Mouse (Mus musculus) lung, embryonic 14.5 days (tissue): ENCODE data around the gene Kif3a. TPM values are rescaled to one million over a fixed set of nuclear protein-coding genes. Genes with fewer than 3 reads are reported as not detected.

Source experiments
- ATAC-seq: fragments of 200-750 bp; cut with Nextera tagmentation; 2 replicates; pipeline ENCODE4 v1.8.0; 2017; ENCODE audit warnings: mild to moderate bottlenecking, moderate TSS enrichment, moderate library complexity; ENCODE audit not compliant: insufficient read depth
- DNase-seq: peaks from one replicate; pipeline ENCODE4 v3.0.0-alpha.2; 2015
- H3K27ac ChIP-seq: fragments of 300-500 bp; sonication (generic); 2 replicates; pipeline ENCODE4 v1.5.1; 2014; ENCODE audit warnings: low read depth, mild to moderate bottlenecking, moderate library complexity
- H3K27me3 ChIP-seq: fragments of 300-500 bp; sonication (generic); 2 replicates; pipeline ENCODE4 v1.6.1; 2014; ENCODE audit warnings: low read length, control low read depth; ENCODE audit not compliant: insufficient read depth
- H3K36me3 ChIP-seq: fragments of 300-500 bp; sonication (generic); 2 replicates; pipeline ENCODE4 v1.6.1; 2014; ENCODE audit warnings: control low read depth; ENCODE audit not compliant: insufficient read depth
- H3K4me1 ChIP-seq: fragments of 300-500 bp; sonication (generic); 2 replicates; pipeline ENCODE4 v1.6.1; 2014; ENCODE audit warnings: antibody characterized with exemption, control low read depth; ENCODE audit not compliant: insufficient read depth
- H3K4me2 ChIP-seq: fragments of 300-500 bp; sonication (generic); 2 replicates; pipeline ENCODE4 v1.6.1; 2014; ENCODE audit warnings: mild to moderate bottlenecking
- H3K4me3 ChIP-seq: fragments of 300-500 bp; sonication (generic); 2 replicates; pipeline ENCODE4 v1.5.1; 2014; ENCODE audit warnings: low read depth, low read length
- H3K9ac ChIP-seq: fragments of 300-500 bp; sonication (generic); 2 replicates; pipeline ENCODE4 v1.6.1; 2014
- H3K9me3 ChIP-seq: fragments of 300-500 bp; sonication (generic); 2 replicates; pipeline ENCODE4 v1.6.1; 2016; ENCODE audit warnings: low read depth, low read length, control low read depth
- CTCF ChIP-seq: IDR thresholded peaks from 2 replicates; pipeline ENCODE4 v1.5.1; 2016; ENCODE audit warnings: antibody characterized with exemption, low read depth
- WGBS: fragments of 180-500 bp; shearing (Covaris S2); extraction: QIAGEN DNeasy Blood & Tissue Kit; methylation state at CpG from one replicate; pipeline ENCODE4 v1.1.7; 2014; 5-methylcytosine and 5-hydroxymethylcytosine counted together
- polyA plus RNA-seq: library from polyadenylated mRNA; unstranded; fragments of >200 nt; fragmentation: Nextera tagmentation; extraction: Ambion mirVana; gene quantifications from 2 replicates; pipeline ENCODE4 v1.2.1, GENCODE M21; 2014

Gene Kif3a
- polyA plus RNA-seq, 1 experiment from 2014 or later = 67.9 TPM

DNA sequence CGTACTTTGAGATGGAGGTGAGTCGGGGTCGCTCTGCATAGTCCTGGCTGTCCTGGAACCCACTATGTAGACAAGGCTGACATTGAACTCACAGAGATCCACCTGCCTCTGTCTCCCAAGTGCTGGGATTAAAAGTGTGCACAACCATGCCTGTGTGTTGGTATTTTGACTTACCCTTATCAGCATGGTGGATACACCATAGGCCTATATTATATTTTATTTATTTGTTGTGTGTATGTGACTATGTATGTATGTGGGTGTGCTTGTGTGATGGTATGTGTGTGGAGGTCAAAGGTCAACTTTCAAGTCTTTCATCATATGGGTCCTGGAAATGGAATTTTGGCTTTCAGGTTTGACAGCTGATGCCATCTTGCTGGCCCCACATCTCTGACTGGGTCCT is 44.8 kb upstream of the Kif3a start:
- H3K27ac ChIP-seq = no peak overlapping the region
- H3K4me2 ChIP-seq = no peak overlapping the region; the same call in 1 of the 2 replicates
- 88% methylated on average over 3 of the region's 3 CpGs for WGBS
- no peak for ATAC-seq
- H3K9ac ChIP-seq = no peak overlapping the region
- H3K27me3 ChIP-seq = no peaks in the 10 kb centered on the region
- DNase-seq = no peak
- no peaks in the 10 kb centered on the region for H3K36me3 ChIP-seq
- TF ChIP-seq CTCF = no peak
- no peaks in the 10 kb centered on the region for H3K9me3 ChIP-seq
- H3K4me1 ChIP-seq = peaks cover 23% of the 10 kb centered on the region
- H3K4me3 ChIP-seq = no peak overlapping the region

DNA sequence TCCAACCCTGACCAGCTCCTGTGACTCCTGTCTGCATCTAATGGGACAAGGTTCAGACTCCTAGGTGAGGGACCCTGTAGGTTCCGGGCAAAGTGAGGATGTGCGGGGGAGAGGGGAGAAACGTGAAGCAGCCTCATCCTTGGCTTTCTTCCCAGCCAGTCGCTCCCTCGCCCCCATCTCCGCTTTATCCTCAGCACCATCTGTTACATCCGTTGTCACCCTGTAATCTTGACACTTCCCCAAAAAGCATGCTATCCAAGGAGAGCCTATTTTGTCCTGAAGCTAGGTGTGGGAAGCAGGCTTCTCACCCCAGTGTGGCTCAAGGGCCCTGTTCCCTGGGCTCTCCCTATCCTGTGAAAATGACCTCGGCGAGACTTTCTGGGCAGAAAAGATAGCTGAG is 44.2 kb upstream of the Kif3a start:
- Histone ChIP-seq H3K27me3 (no peaks in the 10 kb centered on the region), H3K4me3 (no peak overlapping the region), H3K27ac (no peak overlapping the region), H3K4me2 (peak overlapping the region; percentile 7; the same call in 1 of the 2 replicates), H3K4me1 (peaks cover 23% of the 10 kb centered on the region), H3K9me3 (no peaks in the 10 kb centered on the region), H3K9ac (no peak overlapping the region), H3K36me3 (no peaks in the 10 kb centered on the region)
- DNase-seq (no peak), ATAC-seq (no peak)
- WGBS = 15% methylated on average over 9 of the region's 9 CpGs
- TF ChIP-seq CTCF = no peak

DNA sequence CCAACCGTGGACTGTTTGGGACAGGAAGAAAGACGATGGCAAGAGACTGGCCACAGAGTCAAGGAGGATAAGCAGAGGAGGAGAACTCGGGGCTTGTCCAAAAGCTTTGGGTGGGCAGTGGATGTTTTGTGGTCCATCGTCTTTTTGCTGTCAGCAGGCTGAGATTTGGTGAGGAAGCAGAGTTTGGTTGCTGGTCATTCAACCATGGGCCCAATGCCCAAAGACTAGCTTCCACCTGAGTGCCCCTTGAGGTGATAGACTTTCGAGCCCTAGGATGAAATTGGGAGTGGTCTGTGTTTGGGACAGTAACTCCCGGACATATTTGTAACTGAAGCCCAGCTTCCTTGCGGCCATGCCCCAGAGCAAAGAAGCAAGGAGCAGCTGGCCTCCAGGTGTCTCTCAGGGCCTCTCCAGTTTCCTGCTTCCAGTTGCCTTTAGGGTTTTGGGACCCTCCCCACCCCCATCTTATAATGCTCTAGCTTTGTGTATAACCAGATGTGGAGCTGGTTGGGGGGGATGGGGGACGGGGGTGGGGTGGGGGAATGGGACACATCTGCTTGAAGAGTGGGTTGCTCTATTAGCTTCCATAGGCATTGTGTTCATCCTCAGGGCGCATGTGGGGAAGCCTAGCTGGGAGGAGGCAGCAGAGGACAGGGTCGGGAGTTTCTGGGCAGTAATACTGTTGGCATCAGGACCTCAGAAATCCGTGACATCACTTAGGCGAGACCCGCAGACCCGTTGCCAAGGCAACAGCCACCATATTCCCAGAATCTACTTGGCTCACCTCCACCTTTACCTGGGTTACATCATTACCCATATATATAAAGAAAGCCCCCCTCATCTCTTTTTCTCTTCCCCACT is 43.4 kb upstream of the Kif3a start:
- WGBS = 70% methylated on average over 14 of the region's 14 CpGs
- no peak overlapping the region for H3K9ac ChIP-seq
- TF ChIP-seq CTCF = no peak
- H3K4me1 ChIP-seq = peaks cover 20% of the 10 kb centered on the region
- H3K36me3 ChIP-seq = no peaks in the 10 kb centered on the region
- no peak overlapping the region for H3K4me3 ChIP-seq
- H3K27me3 ChIP-seq = no peaks in the 10 kb centered on the region
- H3K27ac ChIP-seq = no peak overlapping the region
- H3K9me3 ChIP-seq = no peaks in the 10 kb centered on the region
- ATAC-seq (no peak), DNase-seq (no peak)
- H3K4me2 ChIP-seq = no peak overlapping the region

DNA sequence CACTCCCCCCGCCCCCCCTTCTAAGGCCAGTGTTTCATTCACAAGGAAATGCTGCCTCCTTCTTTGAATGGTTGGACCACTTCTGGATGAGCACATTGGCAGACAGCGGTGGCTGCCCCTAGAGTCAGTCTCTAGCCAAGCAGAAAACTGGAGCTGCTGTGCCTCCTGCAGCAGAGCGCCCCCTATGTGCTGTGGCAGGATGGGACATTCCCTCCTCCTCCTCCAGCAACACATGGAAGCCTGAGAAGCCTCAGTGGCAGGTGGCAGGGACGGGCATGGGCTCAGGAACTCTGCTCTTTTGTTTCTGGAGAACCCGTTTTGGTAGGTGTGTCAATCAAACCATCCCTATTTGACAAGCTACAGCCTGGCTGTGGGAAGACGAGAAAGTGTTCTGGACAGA is 42.3 kb upstream of the Kif3a start:
- no peak overlapping the region for H3K4me2 ChIP-seq
- no peak for DNase-seq
- no peaks in the 10 kb centered on the region for H3K27me3 ChIP-seq
- no peak overlapping the region for H3K27ac ChIP-seq
- no peak overlapping the region for H3K4me3 ChIP-seq
- H3K9ac ChIP-seq = no peak overlapping the region
- H3K9me3 ChIP-seq = no peaks in the 10 kb centered on the region
- H3K4me1 ChIP-seq = peaks cover 15% of the 10 kb centered on the region
- ATAC-seq = no peak
- no peaks in the 10 kb centered on the region for H3K36me3 ChIP-seq
- 67% methylated on average over 6 of the region's 6 CpGs for WGBS
- TF ChIP-seq CTCF = peak; percentile 58

DNA sequence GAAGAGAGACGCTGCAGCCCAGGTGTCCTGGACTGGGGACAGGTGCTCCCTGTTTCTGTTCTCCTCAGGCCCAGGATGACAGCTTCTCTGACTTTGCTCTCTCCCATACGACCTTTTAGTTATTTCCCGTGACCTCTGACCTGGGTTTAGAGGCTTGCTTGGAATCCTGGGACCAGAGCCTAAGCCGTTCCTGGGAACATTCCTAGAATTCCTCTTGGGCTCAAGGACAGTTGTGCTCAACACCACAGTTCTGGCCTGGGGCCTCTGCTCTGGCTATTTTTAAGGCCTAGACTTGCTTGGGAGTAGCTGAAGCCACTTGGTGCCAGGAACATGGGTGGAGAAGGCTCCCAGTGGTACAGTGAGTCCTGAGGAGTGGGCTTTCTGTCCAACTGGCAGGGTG is 41.7 kb upstream of the Kif3a start:
- no peak for ATAC-seq
- Histone ChIP-seq H3K4me2 (no peak overlapping the region), H3K36me3 (no peaks in the 10 kb centered on the region), H3K4me1 (peaks cover 15% of the 10 kb centered on the region), H3K9ac (no peak overlapping the region), H3K9me3 (no peaks in the 10 kb centered on the region), H3K27ac (no peak overlapping the region), H3K27me3 (no peaks in the 10 kb centered on the region), H3K4me3 (no peak overlapping the region)
- DNase-seq = peak; percentile 50
- 42% methylated on average over 4 of the region's 4 CpGs for WGBS
- no peak for TF ChIP-seq CTCF

DNA sequence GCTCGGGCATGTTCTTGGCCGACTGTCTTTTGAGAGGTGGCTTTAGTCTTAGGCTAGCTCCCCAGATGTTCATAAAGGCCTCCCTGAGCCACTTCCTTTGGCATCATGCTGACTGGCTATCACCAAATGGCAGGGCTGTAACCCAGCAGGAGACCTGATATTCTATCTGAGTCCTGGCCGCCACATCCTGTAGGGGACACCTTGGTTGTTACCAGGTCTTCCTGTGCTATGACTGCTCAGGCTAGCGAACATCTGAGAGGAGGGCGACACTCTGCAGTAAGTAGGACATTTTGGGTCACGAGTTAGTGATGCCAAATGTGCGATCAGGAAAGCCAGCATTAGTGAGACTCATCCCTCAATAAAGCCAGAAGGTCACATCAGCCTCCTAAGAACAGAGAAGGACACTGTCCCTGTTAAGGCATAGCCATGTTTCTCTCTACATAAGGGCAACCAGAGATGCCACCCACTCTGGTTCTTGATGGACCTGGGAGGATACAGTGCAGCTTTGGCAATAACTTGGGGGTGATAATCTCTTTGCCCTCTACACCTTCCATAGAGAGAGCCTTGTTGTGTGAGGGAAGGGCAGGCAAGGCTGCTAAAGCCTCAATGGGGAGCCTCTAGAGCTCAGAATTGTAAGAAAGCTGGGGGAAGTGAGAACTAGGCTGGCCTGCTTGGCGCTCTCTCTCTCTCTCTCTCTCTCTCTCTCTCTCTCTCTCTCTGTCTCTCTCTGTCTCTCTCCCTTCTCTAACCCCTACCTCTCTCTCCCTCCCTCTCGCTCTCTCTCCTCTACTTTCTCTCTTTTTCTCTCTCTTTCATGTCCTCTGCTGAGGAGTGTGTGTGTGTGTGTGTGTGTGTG is 38.6 kb upstream of the Kif3a start:
- H3K4me1 ChIP-seq = no peaks in the 10 kb centered on the region; the same call in 1 of the 2 replicates
- DNase-seq (no peak), ATAC-seq (peak; percentile 25; the same call in 1 of the 2 replicates)
- H3K27ac ChIP-seq = no peak overlapping the region
- WGBS = 65% methylated on average over 9 of the region's 9 CpGs
- H3K4me2 ChIP-seq = no peak overlapping the region
- peaks cover 9% of the 10 kb centered on the region; the same call in 1 of the 2 replicates for H3K36me3 ChIP-seq
- H3K9ac ChIP-seq = no peak overlapping the region
- no peak for TF ChIP-seq CTCF
- no peaks in the 10 kb centered on the region for H3K9me3 ChIP-seq
- no peaks in the 10 kb centered on the region for H3K27me3 ChIP-seq
- H3K4me3 ChIP-seq = no peak overlapping the region

DNA sequence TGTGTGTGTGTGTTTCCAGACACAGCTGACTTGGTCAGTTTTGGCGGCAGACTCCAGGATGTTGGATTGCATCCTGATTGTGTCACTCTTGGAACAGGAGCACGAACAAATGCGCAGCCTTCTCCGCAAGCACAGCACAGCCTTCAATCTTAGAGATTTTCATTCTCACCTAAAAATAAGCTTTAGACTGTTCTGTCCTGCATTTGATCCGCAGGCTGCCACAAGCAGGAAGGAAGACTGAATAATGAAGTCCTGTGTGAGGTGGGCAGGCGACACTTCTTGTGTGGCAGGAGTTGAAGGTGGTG is 38.0 kb upstream of the Kif3a start:
- no peak overlapping the region; the same call in 1 of the 2 replicates for H3K9ac ChIP-seq
- peak; percentile 70; the same call in 1 of the 2 replicates for ATAC-seq

More for the DNA sequence above, 38.0 kb upstream of the Kif3a start:
- Histone ChIP-seq H3K36me3 (peaks cover 15% of the 10 kb centered on the region; the same call in 1 of the 2 replicates), H3K9me3 (no peaks in the 10 kb centered on the region), H3K4me2 (peak overlapping the region; percentile 16; the same call in 1 of the 2 replicates), H3K4me1 (no peaks in the 10 kb centered on the region; the same call in 1 of the 2 replicates), H3K4me3 (no peak overlapping the region), H3K27me3 (no peaks in the 10 kb centered on the region), H3K27ac (0 out of 2 replicates have a peak overlapping the region, but pooled peaks have one; percentile 32)
- WGBS = 37% methylated on average over 6 of the region's 6 CpGs
- DNase-seq = peak; percentile 69
- TF ChIP-seq CTCF = no peak
